Mouse (Mus musculus): ENCODE measurements around the gene Scnm1.

Scnm1 gene

DNA sequence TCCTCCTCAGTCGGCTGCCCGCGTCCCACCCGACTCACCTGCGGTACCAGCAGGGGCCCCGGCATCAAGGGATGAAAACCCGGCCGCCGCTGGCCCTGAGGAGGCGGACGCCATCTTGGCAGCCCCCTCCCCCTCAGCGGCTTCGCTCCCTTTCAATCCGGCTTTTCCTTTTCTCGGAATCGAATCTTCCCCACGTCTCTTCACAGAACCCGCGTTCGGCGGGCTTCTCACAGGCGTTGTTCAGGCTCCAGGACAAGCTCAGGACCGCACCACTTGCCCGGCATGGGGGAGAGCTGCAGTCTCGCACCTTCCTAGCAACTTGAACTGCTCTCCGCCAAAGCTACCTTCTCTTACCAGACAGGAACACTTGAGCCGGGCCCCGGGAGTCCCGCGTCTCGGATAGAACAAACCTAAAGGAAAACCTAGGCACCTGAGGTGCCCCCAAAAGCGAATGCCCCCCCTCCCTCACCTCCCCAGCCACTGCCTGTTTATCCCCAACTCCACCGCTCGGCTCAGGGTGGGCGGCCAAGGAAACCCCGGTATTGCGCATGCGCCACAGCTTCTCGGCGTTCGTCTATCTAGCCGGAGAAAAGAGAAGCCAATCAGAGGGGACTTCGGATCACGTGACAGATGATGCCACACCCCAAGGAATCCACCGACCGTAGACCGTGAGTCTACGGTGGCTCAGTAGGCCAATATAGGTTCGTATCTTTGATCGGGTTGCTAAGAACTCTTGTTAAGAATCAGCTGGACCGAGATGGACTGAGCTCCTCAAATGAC is 27.3 kb downstream of the Scnm1 start, which contains the start of gene Pip5k1a:
Gene Pip5k1a (minus strand): TSS at position 593 of the 780 bp plus-strand sequence.
- DNase-seq: peak; percentile 99

DNA sequence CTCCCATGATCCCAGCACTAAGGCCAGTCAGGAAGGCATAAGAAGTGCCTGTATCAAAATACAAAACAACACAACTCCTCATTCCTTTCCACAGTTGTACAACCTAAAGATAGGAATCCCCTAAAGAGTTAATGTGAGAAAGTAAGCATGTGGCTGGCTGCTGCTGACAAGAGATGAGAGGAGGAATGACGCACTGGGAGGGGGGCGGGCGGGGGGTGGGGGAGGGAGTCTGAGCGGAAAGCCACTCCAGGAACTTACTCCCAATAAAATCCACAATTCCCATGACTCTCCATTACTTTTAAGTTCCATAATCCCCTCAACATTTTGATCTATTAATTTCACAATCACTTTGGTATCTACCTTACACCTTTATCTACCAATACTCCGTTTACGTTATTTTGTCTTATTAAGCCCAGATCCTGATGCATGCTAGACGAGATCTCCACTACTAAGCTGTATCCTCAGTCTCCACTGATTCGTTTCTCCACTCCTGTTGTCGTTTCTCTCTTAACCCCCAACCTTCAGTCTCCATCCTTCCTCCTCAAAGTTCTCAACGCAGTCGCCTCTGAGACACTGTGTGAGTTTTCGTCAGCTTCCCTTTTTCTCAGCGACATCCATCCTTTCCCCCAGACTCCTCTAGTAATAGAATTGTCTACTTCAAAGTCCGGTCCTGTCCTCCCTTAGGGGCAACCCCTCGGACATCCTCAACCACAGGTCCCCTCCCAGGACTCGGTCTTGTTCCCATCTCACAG is 28.0 kb downstream of the Scnm1 start:
- DNase-seq: no peak

DNA sequence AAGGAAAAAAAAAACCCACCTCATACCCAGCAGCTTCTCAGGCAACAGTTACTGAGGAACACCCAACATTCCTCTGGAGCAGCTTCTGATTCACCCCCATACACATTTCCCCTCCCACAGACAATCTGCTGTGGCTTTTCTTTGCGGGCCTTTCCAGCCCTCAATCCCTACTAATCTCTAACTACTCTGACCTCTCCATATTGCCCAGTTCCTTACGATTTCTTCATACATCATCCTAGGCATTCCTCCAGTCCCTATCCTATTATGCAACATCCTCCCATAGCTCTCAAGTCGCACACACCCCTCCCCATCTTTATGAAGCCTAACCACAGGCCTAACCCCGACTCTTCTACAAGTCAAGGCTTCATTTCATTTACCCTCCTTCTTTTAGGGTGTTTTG is 28.7 kb downstream of the Scnm1 start:
- DNase-seq: no peak

DNA sequence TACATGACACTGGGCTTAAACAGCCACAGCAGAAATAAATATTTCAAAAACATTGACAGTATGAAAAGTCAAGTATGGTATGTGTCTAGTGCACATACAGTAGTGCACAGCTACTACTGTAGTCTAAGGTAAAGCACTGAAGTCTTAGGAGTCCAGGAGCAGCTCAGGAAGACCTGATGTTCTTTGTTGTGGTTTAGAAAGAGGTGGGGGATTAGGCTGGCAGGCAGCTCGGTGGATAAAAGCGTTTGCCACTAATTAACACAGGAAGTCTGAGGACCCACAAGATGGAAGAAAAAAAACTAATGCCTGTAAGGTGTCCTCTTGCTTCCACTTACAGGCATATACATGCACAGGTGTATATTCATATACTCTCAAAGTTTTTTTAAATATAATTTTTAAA is 33.0 kb downstream of the Scnm1 start:
- DNase-seq: no peak

DNA sequence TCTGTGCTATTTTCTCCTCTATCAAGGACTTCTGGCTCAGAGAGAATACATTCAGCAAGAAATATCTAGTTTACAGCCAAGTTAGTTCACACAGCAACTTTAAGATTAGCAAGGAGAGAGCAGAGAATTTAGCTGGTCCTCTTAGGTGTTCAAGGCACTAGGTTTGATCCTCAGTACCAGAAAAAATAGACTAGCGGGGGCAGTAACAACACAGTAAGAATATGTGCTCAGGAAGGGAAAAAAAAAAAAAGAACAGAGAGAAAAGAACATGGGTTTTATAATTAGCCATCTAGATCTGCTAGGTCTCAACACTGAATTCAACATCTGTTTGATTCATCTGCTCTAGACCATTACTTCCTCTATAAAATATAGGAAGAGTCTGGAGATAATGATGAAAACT is 45.7 kb downstream of the Scnm1 start:
- no peak for DNase-seq
